Mouse (Mus musculus): ENCODE measurements at regions not wholly inside any gene's neighbourhood (a gene's known extent, or its start where the extent isn't known, plus 50 kb on each side); places are given as distances from the start of the nearest gene placed in this dataset.

GRCm38 (mm10) chr9:14174324-14175040 is 100.4 kb upstream of the Sesn3 start:
- DNase-seq (ENCODE audit: low read depth) = no peak

- DNase-seq (ENCODE audit: low read depth) = no peak
Observed at GRCm38 (mm10) chr9:14175041-14175881, 99.6 kb upstream of the Sesn3 start.

- no peak for DNase-seq (ENCODE audit: low read depth)
Observed at GRCm38 (mm10) chr9:14179777-14180176, 95.1 kb upstream of the Sesn3 start.

- DNase-seq (ENCODE audit: low read depth) = no peak
Observed at GRCm38 (mm10) chr9:14184261-14184660, 90.6 kb upstream of the Sesn3 start.

GRCm38 (mm10) chr9:14185681-14186080 is 89.2 kb upstream of the Sesn3 start:
- no peak for DNase-seq (ENCODE audit: low read depth)

GRCm38 (mm10) chr9:14187753-14188152 is 87.1 kb upstream of the Sesn3 start:
- DNase-seq (ENCODE audit: low read depth) = no peak

GRCm38 (mm10) chr9:14188504-14188903 is 86.4 kb upstream of the Sesn3 start:
- no peak for DNase-seq (ENCODE audit: low read depth)

GRCm38 (mm10) chr9:14190660-14191059 is 84.2 kb upstream of the Sesn3 start:
- DNase-seq (ENCODE audit: low read depth) = no peak

- no peak for DNase-seq (ENCODE audit: low read depth)
Observed at GRCm38 (mm10) chr9:14194748-14195147, 80.1 kb upstream of the Sesn3 start.

GRCm38 (mm10) chr9:14199116-14199515 is 75.8 kb upstream of the Sesn3 start:
- DNase-seq (ENCODE audit: low read depth) = no peak

GRCm38 (mm10) chr9:14199983-14200700 is 74.7 kb upstream of the Sesn3 start:
- peak; percentile 78 for DNase-seq (ENCODE audit: low read depth)

- DNase-seq (ENCODE audit: low read depth) = no peak
Observed at GRCm38 (mm10) chr9:14200852-14201251, 74.0 kb upstream of the Sesn3 start.

GRCm38 (mm10) chr9:14202551-14203306 is 72.1 kb upstream of the Sesn3 start:
- DNase-seq (ENCODE audit: low read depth) = no peak

- no peak for DNase-seq (ENCODE audit: low read depth)
Observed at GRCm38 (mm10) chr9:14203307-14203695, 71.6 kb upstream of the Sesn3 start.

- DNase-seq (ENCODE audit: low read depth) = no peak
Observed at GRCm38 (mm10) chr9:14203768-14204416, 71.0 kb upstream of the Sesn3 start.

GRCm38 (mm10) chr9:14204817-14205216 is 70.0 kb upstream of the Sesn3 start:
- no peak for DNase-seq (ENCODE audit: low read depth)

- no peak for DNase-seq (ENCODE audit: low read depth)
Observed at GRCm38 (mm10) chr9:14206838-14207560, 67.9 kb upstream of the Sesn3 start.

- no peak for DNase-seq (ENCODE audit: low read depth)
Observed at GRCm38 (mm10) chr9:14207561-14207936, 67.3 kb upstream of the Sesn3 start.

- no peak for DNase-seq (ENCODE audit: low read depth)
Observed at GRCm38 (mm10) chr9:14213283-14213682, 61.6 kb upstream of the Sesn3 start.

GRCm38 (mm10) chr9:14215171-14215782 is 59.6 kb upstream of the Sesn3 start:
- DNase-seq (ENCODE audit: low read depth) = peak; percentile 81

All from fibroblast of lung, adult 2 months (primary cell).